Mouse (Mus musculus): Measurements from ENCODE around the gene Susd3.

The Susd3 gene

DNA sequence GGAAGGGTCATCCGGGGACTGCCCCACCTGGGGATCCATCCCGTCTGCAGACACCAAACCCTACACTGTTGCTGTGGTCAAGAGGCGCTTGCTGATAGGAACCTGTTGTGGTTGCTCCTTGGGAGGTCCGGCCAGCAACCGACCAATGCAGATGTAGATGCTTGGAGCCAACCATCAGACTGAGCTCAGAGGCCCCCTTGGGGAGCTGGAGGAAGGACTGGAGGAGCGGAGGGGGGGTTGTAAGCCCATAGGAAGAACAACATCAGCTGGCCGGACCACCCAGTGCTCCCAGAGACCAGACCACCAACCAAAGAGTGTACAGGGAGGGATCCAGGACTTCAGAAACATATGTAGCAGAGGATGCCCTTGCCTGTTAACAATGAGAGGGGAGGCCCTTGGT, 39.2 kb downstream of the Susd3 start:
- in situ Hi-C loops (cut with MboI), result no loop called here

DNA sequence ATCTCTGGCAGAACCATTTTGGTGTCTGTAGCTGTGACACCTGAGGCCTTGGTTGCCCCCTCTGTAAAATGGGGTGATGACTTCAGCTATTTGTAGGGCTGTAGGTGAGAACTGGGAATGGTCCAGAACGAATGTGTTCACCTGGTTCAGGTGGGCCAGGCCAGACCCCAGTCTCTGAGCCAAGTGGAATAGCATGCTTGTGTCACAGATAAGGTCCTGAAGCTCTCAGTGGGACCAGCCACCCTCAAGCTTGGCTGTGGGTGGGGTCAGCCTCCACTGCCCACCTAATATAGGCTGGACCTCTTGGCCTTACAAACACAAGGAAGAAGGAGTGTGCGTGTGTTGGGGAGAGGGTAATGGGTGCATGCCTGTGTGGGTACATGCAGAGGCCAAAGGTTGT, 42.2 kb downstream of the Susd3 start:
- in situ Hi-C loops (cut with MboI), result no loop called here

DNA sequence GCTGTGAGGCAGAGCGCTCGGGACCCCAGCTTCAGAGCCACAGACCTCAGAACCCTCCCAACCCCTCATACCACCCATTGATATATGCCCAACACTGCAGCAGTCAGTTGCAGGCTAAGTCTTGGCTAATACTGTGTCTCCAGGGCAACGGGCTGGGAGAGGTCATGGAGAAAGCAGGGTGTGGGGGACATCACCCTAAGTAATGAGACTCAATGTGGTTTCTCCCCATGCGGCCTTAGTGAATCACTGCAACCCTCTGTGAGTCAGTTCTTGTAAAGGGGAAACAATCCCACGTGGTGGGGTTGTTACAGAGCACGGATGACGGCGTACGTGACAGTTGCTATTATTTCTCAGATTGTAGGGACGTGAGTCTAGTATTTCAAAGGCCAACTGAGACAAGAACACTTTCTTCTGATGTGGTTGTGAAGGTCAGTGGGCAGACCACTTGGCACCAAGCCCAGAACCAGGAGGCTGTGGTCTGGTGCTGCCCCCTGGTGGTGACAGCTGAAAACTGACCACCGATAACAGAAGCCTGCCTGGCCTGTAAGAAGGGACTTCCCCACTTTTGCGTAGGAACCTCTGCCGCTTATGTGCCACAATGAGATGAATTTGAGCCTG, 43.0 kb downstream of the Susd3 start:
- in situ Hi-C loops (cut with MboI), result no loop called here

DNA sequence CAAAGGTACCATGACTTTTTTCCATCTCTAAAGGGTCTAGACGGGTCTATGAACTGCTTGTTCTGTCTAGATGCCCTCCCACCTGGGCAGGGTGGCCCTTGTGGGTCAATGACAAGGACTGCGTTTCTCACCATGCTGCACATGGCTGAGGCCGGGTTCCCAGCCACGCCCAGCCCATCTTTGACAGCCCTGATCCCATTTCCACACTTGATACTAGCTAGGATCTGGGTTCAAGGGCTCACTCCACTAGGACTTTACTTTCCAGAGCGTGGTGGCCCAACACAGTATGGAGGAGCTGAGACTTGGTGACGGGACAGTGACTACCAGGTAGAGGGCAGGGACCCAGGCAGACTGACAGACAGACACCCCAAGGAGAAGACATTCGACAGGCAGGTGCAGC, 46.0 kb downstream of the Susd3 start:
- in situ Hi-C loops (cut with MboI), result no loop called here

DNA sequence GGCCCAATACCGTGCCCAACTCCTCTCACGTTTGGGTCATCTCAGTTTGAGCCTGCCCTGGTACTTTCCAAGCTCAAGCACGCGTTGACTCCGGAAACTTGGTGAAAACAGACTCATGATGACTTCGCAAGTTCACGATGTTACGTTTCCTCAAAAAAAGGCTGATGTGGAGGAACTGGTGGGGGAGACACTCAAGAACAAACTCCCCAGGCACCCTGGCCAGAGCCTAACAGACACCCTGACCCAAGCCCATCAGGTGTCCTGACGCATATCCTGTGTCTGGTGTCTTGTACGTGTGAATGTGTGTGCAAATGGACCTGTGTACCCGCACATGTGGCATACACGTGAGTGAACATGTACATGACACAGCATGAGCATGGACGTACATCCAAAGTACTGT, 47.8 kb downstream of the Susd3 start:
- in situ Hi-C loops (cut with MboI), result no loop called here

DNA sequence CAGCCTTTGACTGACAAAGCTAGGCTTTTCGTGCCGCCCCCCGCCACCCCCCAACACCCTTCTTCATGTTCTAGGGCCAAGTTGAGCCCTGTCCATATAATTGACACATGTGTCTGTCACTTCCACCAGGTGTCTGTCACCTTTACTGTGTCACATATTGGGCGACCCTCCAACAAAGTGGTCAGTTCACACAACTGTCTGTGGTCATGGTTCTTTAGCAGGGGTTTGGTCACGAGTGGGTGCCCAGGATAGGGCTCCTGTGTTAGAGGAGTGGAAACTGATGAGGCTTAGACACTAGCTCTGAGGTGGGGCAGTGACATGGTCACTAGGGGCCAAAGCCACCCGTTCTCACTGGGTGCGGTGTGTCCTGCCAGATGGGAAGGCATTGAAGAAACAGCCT, 48.6 kb downstream of the Susd3 start:
- in situ Hi-C loops (cut with MboI), result no loop called here

DNA sequence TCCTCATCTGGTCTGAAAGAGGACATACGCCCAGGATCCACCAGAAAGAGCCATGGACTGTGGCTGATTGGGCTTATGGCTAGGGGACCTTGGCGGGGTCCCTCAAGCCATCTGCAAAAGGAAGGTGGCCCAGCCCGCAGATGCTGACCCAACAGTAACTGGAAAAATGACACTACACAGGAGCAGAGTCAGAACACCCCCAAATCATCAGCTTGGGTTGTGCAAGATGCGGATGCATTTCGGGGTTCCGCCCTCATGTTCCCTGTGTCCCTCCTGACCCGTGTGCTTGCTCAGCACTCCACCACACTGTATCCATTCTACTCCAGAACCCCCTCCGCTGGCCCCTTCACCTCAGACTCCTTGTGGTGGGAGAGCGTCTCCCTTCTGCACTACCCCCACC, 49.8 kb downstream of the Susd3 start:
- in situ Hi-C loops (cut with MboI), result no loop called here

DNA sequence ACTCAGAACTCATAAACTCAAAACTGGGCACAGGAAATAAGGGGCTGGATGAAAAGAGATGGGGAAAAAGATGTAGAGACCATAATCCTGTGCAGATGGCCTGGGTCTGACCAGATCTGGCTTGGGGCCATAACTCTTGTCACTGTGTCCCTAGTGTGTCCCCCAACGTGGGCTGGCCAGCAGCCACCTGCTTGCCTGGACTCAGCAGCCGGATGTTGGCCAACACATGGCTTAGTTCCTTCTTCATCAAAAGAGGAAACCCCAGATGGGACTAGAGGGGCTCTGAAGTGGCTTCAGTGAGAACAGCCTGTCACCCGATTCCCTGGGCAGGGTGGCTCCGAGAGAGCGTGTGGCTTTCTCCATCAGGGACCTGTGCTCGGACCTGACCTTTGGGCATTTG, 51.7 kb downstream of the Susd3 start:
- in situ Hi-C loops (cut with MboI), result no loop called here

DNA sequence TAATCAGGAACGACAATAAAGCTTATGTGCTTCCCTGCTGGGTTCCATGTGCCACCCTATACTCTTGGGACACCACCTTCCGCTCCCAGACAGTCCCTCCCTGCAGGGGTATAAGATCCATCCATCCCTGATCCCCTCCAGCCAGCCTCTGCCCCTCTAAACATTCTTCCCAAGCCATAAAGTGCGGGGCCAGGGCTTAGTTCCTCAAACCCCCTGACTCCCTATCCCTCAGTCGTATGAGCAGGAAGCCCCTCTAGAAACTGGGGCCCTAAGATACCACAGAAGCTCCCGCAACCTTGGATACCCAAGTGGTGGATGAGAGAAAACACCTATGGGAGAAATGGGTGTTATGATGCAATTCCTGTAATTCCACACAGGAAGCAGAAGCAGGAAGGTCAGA, 52.3 kb downstream of the Susd3 start:
- in situ Hi-C loops (cut with MboI), result no loop called here

DNA sequence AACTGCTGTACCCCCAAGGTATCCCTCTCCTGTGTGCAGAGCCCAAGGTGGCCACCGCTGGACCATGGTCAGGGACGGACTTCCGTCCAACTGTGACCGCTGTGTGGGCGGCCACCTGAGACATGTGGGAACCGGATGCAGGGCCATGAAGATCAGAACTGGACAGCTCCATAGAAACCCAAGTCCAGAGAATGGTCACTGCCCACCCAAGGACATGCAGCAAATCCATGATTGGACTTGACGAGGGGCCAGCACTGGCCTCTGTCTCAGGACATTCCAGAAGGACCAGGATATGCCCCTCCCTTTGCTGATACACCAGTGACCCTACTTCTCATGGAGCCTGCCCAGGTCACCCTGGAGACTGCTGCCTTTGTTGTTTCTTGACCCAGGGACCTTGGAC, 52.9 kb downstream of the Susd3 start:
- in situ Hi-C loops (cut with MboI), result no loop called here

DNA sequence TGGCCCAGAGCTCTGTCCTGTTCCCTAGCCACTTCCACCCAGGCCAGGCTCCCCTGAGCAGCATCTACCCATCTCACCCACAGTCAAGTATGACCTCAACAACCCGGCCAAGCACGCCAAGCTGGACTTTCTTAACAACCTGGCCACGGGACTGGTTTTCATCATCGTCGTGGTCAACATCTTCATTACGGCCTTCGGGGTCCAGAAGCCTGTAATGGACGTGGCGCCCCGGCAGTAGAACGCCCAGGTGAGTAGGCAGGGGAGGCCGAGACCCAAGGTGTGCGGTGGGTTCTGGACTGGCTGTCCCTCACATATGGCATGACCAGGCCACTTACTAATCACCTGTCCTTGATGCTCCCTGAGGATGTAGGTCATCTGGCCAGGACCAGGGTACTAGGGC, 53.7 kb downstream of the Susd3 start:
- in situ Hi-C loops (cut with MboI), result no loop called here

DNA sequence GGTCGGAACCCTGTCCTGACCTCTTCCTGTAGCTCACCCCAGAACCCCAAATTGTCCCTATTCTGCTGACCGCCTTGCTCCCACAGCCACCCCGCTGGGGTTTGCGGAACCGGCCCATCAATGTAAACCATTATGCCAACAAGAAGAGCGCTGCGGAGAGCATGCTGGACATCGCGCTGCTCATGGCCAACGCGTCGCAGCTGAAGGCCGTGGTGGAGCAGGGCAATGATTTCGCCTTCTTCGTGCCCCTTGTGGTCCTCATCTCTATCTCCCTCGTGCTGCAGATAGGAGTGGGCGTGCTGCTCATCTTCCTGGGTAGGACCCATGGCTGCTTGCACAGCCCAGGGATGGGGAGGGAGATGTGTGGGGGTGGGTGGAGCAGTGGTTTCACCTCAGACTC, 54.9 kb downstream of the Susd3 start:
- in situ Hi-C loops (cut with MboI), result no loop called here

DNA sequence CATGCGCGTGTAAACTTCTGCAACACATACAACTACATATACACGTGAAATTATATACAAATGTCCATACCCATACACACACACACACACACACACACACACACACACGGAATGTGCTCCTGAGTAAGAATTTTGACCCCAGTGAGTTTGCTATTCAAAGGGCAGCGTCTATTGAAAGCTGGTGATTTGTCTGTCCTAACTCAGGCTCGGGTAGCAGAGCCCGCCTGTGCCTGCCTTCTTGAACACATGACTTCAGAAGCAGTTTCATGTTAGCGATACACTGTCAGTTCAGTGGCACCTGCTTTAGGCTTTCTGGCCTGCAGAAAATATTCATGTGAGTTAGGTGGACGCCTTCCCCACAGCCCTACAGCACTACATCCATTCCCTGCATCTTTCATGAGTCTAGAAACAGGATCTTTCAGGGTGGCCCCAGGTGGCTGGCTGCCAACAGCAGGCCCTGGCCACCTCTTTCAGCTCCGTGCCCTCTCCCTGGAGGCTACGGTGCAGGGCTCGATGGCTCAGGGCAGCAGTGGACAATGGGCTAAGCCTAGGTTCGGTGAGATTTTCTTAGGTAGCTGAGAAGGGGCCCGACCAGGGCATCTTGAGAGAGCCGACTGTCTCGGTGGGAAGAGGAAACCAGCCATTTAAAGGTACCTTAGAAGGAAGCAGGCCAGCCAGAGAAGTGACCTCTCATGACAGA, 56.2 kb downstream of the Susd3 start:
- in situ Hi-C loops (cut with MboI), result no loop called here

DNA sequence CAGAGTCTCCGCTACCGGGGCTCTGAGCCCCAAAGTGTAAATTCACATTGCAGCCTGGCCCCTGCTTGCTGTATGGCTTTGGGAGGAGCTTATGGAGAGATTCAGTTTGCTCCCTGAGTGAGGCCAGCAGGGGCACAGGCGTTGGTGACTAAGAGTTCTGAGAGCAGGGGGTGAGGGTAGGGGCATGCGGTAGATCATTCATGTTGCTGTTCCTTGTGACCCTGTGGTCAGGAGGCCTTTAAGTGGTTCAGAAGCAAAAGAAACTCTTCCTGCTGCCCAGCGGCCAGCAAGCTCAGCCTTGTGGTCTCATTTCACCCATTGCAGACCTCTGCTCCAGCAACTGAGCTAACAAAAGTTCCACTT, 56.9 kb downstream of the Susd3 start:
- in situ Hi-C loops (cut with MboI), result no loop called here

DNA sequence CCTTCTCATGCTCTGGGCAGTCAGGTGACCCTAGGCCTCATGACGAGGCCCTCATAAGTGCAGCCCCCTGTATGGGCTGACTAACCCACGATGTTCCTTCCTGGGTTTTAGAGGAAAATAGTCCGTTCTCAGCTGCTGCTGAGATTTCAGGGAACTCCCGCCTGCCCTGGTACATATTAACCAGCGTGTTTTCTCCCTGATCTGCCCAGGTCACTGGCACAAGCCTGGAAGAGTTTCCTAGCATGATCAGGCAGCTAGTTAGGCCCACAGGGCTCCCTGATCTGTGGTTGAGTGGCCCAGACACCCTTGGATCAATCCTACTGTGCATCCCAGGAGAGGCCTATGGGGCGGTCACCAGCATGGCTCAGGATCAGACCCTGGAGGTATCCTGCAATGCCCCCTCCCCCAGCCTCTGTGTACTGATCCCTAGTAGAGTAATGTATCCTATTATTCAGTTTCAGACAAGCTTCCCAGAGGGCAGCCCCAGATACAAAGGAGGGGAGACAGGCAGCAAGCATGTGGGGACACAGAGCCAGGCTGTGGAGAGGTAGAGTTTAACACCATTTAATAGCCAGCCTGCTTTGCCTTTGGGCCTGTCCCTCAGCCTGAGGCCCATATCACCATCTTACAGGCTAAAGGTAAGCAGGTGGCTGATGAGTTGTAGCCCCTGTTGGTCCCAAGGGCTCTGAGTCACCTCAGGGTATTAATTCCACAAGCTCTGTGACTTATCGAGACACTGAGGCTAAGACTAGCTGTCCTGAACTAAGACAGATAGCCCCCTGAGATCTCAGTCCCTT, 57.4 kb downstream of the Susd3 start:
- in situ Hi-C loops (cut with MboI), result no loop called here

DNA sequence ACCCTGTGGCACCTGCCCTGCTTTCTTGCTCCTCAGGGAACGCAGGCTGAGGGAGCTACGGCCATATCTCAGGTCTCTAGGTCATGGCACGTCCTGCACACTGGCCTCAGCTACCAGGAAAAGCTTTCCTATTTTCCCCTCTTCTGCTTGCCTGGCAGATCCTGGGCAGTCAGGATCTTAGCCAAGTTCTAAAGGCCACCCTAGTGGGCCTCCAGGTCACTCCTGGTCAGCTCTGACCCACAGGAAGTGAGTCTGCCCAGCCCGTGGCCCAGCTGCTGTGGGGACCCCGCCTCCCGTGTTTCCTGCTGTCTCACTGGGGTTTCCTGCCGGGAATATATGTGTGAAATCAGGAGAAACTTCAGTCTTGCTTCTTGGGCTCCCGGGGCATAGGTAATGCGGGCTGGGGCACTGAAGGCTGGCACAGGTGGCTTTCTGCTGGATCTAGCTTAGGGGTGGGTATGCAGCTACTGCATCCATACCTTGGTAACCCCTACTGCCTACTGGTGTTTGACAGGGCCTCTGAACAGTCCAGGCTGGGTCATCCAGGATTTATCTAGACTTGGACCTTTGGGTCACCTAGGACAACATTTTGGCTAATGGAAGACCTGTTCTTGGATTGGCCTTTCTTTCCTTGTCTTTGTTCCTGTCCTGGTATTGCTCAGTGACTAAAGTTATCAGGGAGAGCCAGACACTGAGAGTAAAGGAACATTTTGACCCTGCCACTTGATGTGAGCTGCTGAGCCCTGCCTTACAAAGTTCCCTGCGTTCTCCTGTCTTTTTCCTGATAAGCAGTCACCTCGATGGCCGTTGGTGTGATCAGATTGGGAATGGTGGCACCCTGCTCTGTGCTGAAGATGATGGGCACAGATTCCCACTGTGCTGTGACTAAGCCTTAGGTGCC, 58.3 kb downstream of the Susd3 start:
- in situ Hi-C loops (cut with MboI), result no loop called here

DNA sequence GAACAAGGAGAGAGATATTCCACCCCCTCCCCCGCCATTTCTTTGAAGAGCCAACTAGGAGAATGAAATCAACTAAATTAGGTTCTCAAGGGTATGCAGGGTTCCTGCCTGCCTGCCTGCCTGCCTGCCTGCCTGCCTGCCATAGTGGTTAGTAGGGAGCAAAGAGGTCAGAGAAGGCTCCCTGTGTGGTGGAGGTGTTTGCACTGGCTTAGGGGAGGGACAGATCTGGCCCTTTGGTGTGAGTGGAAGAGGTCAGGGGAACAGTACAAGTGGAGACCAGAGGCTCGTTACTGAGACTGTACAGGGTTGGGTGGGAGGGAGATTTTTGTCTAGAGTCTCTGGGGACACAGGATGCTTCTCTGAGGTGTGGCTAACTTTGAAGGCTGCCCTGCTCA, 59.5 kb downstream of the Susd3 start:
- in situ Hi-C loops (cut with MboI), result no loop called here

DNA sequence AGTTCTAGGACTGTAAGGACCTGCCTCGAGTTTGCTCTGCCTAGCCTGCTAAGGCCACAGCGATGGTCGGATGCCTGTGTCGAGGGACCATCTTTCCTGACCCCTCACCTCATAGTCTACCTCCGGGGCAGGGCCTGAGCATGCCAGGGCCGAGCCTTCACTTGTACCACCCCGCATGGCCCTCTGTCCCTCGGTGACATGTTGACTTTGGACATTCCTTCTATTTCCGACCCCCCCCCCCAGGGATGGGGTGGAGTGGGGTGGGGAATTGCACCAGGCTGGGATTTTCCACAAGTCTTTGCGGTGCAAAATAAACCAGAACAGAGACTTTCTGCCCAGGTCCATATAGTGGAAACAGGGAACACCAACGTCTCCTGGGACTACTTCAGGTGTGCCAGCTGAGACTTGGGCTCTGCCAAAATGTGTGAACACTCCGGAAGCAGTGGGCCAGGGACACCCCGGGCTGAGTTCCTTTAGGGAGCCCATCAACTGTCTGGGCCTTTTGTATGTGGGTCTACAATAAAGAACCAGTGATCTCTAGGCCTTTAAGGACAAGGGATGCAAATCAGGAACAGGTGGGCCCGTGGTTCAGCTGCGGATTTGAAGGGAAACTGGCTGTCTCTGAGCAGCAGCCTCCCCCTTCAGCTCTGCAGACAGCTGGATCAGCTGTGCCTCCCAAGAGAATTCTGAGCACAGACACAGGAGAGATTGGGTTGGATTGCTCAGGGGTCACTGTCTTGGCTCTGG, 60.1 kb downstream of the Susd3 start:
- in situ Hi-C loops (cut with MboI), result no loop called here

DNA sequence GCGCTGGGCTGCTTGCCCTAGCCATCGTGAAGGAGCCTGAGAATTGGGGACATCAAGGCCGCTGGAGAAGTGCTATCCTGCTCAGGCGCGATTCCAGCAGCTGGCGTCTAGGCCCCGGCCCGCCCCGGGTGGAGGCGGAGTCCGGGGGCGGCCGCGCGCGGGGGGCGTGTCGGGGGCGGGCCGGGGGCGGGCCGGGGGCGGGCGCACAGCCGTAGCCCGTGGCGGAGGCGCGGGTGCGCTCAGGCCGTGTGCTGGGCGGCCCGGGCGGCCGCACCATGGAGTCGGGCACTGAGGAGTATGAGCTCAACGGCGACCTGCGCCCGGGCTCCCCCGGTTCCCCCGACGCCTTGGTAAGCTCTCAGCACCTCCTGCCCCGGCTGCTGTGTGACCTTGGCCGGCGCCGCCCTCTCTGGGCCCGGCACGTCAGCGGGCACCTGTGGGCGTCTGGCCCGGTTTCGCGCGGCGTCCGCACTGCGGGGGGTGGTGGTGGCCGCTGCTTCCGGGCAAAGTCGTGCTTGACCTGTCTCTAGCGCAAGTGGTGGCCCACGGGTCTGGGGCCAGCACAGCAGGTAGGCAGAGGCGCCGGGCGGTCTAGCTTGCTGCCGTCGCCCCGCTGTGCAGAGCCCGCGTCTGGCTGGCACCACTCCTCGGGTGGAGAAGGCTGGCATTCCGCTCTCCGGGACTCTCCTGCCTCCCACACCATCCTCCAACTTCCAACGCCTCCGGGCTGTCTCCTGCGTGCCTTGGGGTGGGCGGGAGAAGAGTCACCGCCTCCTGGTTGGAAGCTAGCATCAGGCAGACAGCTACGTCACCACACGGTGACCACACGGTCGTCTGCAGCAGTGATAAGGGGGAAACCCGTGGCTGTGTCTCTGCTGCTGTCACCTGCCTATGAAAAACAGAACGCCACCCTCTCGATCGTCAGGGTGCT, 61.0 kb downstream of the Susd3 start, which contains the start of gene Ninj1:
Gene Ninj1, plus strand, starts transcription at position 198 of the 931 bp plus-strand sequence.
- in situ Hi-C loops (cut with MboI), result no loop called here

DNA sequence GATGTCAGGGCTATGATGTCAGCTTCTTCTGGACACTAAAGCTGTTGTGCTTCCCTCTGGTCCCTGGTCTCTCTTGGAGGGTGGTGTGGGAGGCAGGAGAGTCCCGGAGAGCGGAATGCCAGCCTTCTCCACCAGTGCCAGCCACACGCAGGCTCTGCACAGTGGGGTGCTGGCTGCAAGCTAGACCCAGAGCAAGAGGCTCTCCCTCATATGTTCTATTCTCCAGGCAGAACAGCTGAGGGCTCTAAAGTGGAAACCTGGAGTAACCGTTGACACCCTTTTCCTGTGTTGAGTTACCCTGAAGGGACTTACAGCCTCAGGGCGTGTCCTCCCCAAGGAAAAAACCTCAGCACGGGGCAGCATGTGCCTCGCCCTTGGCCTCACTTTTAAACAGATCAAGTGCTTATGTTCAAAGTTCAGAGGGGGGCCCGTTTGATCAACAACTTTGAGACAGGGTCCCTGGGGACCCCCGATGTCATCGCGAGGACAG, 61.7 kb downstream of the Susd3 start:
- in situ Hi-C loops (cut with MboI), result no loop called here

Data from mature B cell (primary cell).